Mouse (Mus musculus): ENCODE data around the gene Adh5. TPM values are rescaled to one million over a fixed set of nuclear protein-coding genes. Genes with fewer than 3 reads are reported as not detected.
"Not testable (repeated sequence)": the region's sequence is repeated elsewhere in the genome, so short reads cannot be mapped to it uniquely, and the experiment has no call there.

Adh5 gene
- total and polyA plus RNA-seq, 3 experiments = 27.4 to 154 (median 86.3) TPM

GRCm38 (mm10) chr3:138463137-138463536, 20.2 kb downstream of the Adh5 start:
- no peaks in the 10 kb centered on the region for H3K9me3 ChIP-seq (replicated peaks)
- H3K27me3 ChIP-seq (ENCODE audit: insufficient read depth, low read length) = no peaks in the 10 kb centered on the region; the same call in 1 of the 2 replicates
- DNase-seq (ENCODE audit: low spot score) (no peak), ATAC-seq (ENCODE audit: extremely low read depth, insufficient number of reproducible peaks, low FRiP score, poor library complexity, severe bottlenecking) (peak; percentile 60; the same call in 1 of the 2 replicates)
- TF ChIP-seq GATA2 (IDR thresholded peaks at IDR 0.05; ENCODE audit: borderline replicate concordance, low read depth, low read length) (no peak), POLR2AphosphoS5 (IDR thresholded peaks at IDR 0.05; ENCODE audit: insufficient replicate concordance, low read depth, low read length) (no peak), GATA1 (IDR thresholded peaks at IDR 0.05; ENCODE audit: borderline replicate concordance, low read length) (no peak), TAL1 (conservative IDR thresholded peaks at IDR 0.05; ENCODE audit: low read depth, low read length) (no peak), CTCF (IDR thresholded peaks at IDR 0.05; ENCODE audit: low read depth, low read length) (no peak)
- no peak overlapping the region for H3K4me3 ChIP-seq (ENCODE audit: low read depth, low read length)
- H3K4me1 ChIP-seq (ENCODE audit: insufficient read depth, low read depth, low read length) = no peaks in the 10 kb centered on the region
- H3K36me3 ChIP-seq (replicated peaks) = peaks cover 94% of the 10 kb centered on the region

- H3K36me3 ChIP-seq (replicated peaks) = peaks cover 94% of the 10 kb centered on the region
- ATAC-seq (ENCODE audit: extremely low read depth, insufficient number of reproducible peaks, low FRiP score, poor library complexity, severe bottlenecking) = no peak
These were observed 20.9 kb downstream of the Adh5 start for GRCm38 (mm10) chr3:138463807-138464206.

GRCm38 (mm10) chr3:138464573-138465147, 21.8 kb downstream of the Adh5 start:
- ATAC-seq (ENCODE audit: extremely low read depth, insufficient number of reproducible peaks, low FRiP score, poor library complexity, severe bottlenecking) = no peak
- H3K36me3 ChIP-seq (replicated peaks) = peaks cover 94% of the 10 kb centered on the region
- H3K27me3 ChIP-seq (ENCODE audit: insufficient read depth, low read length) = no peaks in the 10 kb centered on the region; the same call in 1 of the 2 replicates
- no peaks in the 10 kb centered on the region for H3K9me3 ChIP-seq (replicated peaks)
- no peak for TF ChIP-seq POLR2AphosphoS5 (IDR thresholded peaks at IDR 0.05; ENCODE audit: insufficient replicate concordance, low read depth, low read length)
- TF ChIP-seq TAL1 (conservative IDR thresholded peaks at IDR 0.05; ENCODE audit: low read depth, low read length) = no peak
- TF ChIP-seq GATA1 (IDR thresholded peaks at IDR 0.05; ENCODE audit: borderline replicate concordance, low read length) = no peak
- no peak for TF ChIP-seq GATA2 (IDR thresholded peaks at IDR 0.05; ENCODE audit: borderline replicate concordance, low read depth, low read length)
- no peak for TF ChIP-seq CTCF (IDR thresholded peaks at IDR 0.05; ENCODE audit: low read depth, low read length)
- no peaks in the 10 kb centered on the region for H3K4me1 ChIP-seq (ENCODE audit: insufficient read depth, low read depth, low read length)
- no peak overlapping the region for H3K4me3 ChIP-seq (ENCODE audit: low read depth, low read length)
- no peak for DNase-seq (ENCODE audit: low spot score)

More at GRCm38 (mm10) chr3:138463807-138464206, 20.9 kb downstream of the Adh5 start:
- Histone ChIP-seq H3K9me3 (replicated peaks) (no peaks in the 10 kb centered on the region), H3K4me3 (ENCODE audit: low read depth, low read length) (no peak overlapping the region), H3K27me3 (ENCODE audit: insufficient read depth, low read length) (no peaks in the 10 kb centered on the region; the same call in 1 of the 2 replicates), H3K4me1 (ENCODE audit: insufficient read depth, low read depth, low read length) (no peaks in the 10 kb centered on the region)
- TF ChIP-seq TAL1 (conservative IDR thresholded peaks at IDR 0.05; ENCODE audit: low read depth, low read length) (no peak), GATA2 (IDR thresholded peaks at IDR 0.05; ENCODE audit: borderline replicate concordance, low read depth, low read length) (no peak)
- no peak for DNase-seq (ENCODE audit: low spot score)

GRCm38 (mm10) chr3:138466656-138467055, 23.8 kb downstream of the Adh5 start:
- H3K4me1 ChIP-seq (ENCODE audit: insufficient read depth, low read depth, low read length); H3K4me3 ChIP-seq (ENCODE audit: low read depth, low read length); DNase-seq (ENCODE audit: low spot score); ATAC-seq (ENCODE audit: extremely low read depth, insufficient number of reproducible peaks, low FRiP score, poor library complexity, severe bottlenecking); H3K27me3 ChIP-seq (ENCODE audit: insufficient read depth, low read length); H3K9me3 ChIP-seq (replicated peaks): not testable (repeated sequence)
- H3K36me3 ChIP-seq (replicated peaks) = peaks cover 94% of the 10 kb centered on the region

- peaks cover 93% of the 10 kb centered on the region for H3K36me3 ChIP-seq (replicated peaks)
- H3K27me3 ChIP-seq (ENCODE audit: insufficient read depth, low read length) = no peaks in the 10 kb centered on the region; the same call in 1 of the 2 replicates
These were observed 28.2 kb downstream of the Adh5 start for GRCm38 (mm10) chr3:138471066-138471465.

GRCm38 (mm10) chr3:138479489-138479888, 36.6 kb downstream of the Adh5 start:
- no peak for ATAC-seq (ENCODE audit: extremely low read depth, insufficient number of reproducible peaks, low FRiP score, poor library complexity, severe bottlenecking)
- Histone ChIP-seq H3K36me3 (replicated peaks) (peaks cover 84% of the 10 kb centered on the region), H3K4me3 (ENCODE audit: low read depth, low read length) (no peak overlapping the region), H3K4me1 (ENCODE audit: insufficient read depth, low read depth, low read length) (peaks cover 17% of the 10 kb centered on the region), H3K27me3 (ENCODE audit: insufficient read depth, low read length) (no peaks in the 10 kb centered on the region), H3K9me3 (replicated peaks) (no peaks in the 10 kb centered on the region)
- no peak for DNase-seq (ENCODE audit: low spot score)
- no peak for TF ChIP-seq GATA2 (IDR thresholded peaks at IDR 0.05; ENCODE audit: borderline replicate concordance, low read depth, low read length)
- no peak for TF ChIP-seq GATA1 (IDR thresholded peaks at IDR 0.05; ENCODE audit: borderline replicate concordance, low read length)
- no peak for TF ChIP-seq CTCF (IDR thresholded peaks at IDR 0.05; ENCODE audit: low read depth, low read length)
- no peak for TF ChIP-seq TAL1 (conservative IDR thresholded peaks at IDR 0.05; ENCODE audit: low read depth, low read length)
- TF ChIP-seq POLR2AphosphoS5 (IDR thresholded peaks at IDR 0.05; ENCODE audit: insufficient replicate concordance, low read depth, low read length) = no peak

More at GRCm38 (mm10) chr3:138471066-138471465, 28.2 kb downstream of the Adh5 start:
- no peak for TF ChIP-seq POLR2AphosphoS5 (IDR thresholded peaks at IDR 0.05; ENCODE audit: insufficient replicate concordance, low read depth, low read length)
- no peak for TF ChIP-seq CTCF (IDR thresholded peaks at IDR 0.05; ENCODE audit: low read depth, low read length)
- no peak for TF ChIP-seq GATA2 (IDR thresholded peaks at IDR 0.05; ENCODE audit: borderline replicate concordance, low read depth, low read length)
- TF ChIP-seq TAL1 (conservative IDR thresholded peaks at IDR 0.05; ENCODE audit: low read depth, low read length) = no peak
- no peak for TF ChIP-seq GATA1 (IDR thresholded peaks at IDR 0.05; ENCODE audit: borderline replicate concordance, low read length)
- Histone ChIP-seq H3K9me3 (replicated peaks) (no peaks in the 10 kb centered on the region), H3K4me1 (ENCODE audit: insufficient read depth, low read depth, low read length) (no peaks in the 10 kb centered on the region), H3K4me3 (ENCODE audit: low read depth, low read length) (no peak overlapping the region)
- ATAC-seq (ENCODE audit: extremely low read depth, insufficient number of reproducible peaks, low FRiP score, poor library complexity, severe bottlenecking) (no peak; the same call in 1 of the 2 replicates), DNase-seq (ENCODE audit: low spot score) (no peak)
